Mouse (Mus musculus) C2C12 (cell line): ENCODE measurements around the gene Olfr218.

Source experiments
- CTCF ChIP-seq: IDR thresholded peaks from one replicate; pipeline ENCODE4 v1.5.1; 2011; ENCODE audit not compliant: control insufficient read depth, insufficient read depth, insufficient read length
- FOSL1 ChIP-seq: IDR thresholded peaks from one replicate; pipeline ENCODE4 v1.8.0; 2011; ENCODE audit warnings: mild to moderate bottlenecking, low read length; ENCODE audit not compliant: poor library complexity, insufficient read depth, severe bottlenecking
- MAX ChIP-seq: IDR thresholded peaks from one replicate; pipeline ENCODE4 v1.6.1; 2011; ENCODE audit warnings: mild to moderate bottlenecking, control low read depth
- MYOG ChIP-seq: IDR thresholded peaks from one replicate; pipeline ENCODE4 v1.6.1; 2011; ENCODE audit not compliant: control insufficient read depth, insufficient read length; ENCODE audit errors: extremely low read depth

DNA sequence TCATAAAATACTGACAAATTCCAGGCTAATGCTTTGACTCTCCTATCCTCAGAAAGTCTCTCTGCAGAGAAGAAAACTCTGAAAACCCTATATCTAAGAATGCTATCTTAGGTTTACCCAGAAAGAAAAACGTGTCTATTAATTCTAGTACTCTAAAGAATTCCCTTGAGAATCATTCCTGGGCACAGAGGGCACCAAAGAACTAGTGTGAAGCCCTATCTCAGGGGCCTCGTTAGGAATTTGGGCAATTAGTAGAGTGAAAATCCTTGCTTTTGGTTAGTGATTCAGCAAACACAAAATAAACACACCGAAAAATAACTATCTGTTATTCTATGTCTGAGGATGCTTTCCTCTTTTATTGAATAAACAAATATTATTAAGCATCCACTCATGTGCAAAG lies 7.1 kb upstream of the Olfr218 start, which contains the start of gene Olfr1406:
- TF ChIP-seq MAX = no peak
- TF ChIP-seq CTCF = no peak
- no peak for TF ChIP-seq FOSL1
- no peak for TF ChIP-seq MYOG
